Mouse (Mus musculus) cerebellum, postnatal 25 days (tissue): Measurements from ENCODE around the gene Pex12.
"Not testable (repeated sequence)": the region's sequence is repeated elsewhere in the genome, so short reads cannot be mapped to it uniquely, and the experiment has no call there.

Experiments
- DNase-seq, 2 experiments: peaks; one replicate each; pipeline ENCODE4 v3.0.0; 2021; ENCODE audit warnings: mixed read lengths in 2 of 2

Gene Pex12

DNA sequence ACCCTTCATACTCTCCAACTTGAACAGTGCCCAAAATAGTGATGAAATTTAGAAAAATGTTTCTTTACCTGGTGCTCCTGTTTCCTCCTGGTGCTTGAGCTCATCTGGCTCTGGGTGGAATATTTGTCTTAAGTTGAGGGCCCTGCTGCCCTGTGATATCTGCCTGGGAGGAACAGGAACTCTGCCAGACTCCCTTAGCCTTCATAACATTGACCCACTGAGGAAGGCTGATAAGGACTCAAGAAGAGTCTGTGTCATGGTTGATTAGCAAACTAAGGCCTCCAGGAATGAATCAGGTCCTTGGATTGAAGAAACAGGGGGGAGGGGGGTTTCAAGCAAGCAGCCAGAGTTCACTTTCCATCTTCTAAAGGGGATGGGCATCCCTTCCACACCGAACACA is 15.8 kb downstream of the Pex12 start, which contains the start of gene Slfn14:
TSS of gene Slfn14 (minus strand) at position 161 of the 400 bp plus-strand sequence.
- no peak for DNase-seq

DNA sequence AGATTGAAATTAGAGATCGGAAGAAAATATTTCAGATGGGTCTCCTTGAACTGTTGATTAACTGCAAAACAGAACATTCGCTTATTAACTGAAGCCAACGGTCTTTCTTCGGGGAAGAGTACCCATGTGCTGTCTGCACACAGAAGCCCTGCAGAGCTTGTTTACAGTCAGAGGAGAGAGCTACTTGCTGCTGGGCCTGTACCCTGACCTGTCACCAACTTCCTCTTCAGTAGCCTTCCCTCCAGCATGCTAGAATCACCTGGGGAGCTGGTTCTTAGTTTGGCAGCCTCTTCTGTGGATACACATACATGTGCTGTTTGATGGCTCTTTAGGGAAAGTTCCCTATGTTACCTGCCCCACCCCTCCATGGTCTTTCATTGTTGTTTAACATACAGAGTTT is 16.8 kb downstream of the Pex12 start:
- no peak for DNase-seq

DNA sequence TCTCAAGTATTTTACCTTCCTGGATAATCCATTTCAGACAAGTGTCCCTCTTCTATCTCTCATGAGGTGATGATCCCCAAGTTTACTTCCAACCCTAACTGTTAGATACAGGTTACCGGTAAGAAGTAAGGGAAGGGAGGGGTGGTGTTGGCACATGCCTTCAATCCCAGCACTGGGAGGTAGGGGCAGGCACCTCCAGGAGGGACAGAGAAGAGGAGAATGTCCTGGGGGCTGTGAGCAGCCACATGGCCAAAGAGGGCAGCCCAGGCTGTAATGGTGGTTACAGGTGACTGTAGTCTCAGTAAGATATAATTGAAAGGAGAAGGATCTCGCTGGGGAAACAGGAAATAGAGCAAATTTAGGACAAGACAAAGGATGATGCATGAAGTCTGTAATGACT is 20.3 kb downstream of the Pex12 start:
- no peak for DNase-seq

DNA sequence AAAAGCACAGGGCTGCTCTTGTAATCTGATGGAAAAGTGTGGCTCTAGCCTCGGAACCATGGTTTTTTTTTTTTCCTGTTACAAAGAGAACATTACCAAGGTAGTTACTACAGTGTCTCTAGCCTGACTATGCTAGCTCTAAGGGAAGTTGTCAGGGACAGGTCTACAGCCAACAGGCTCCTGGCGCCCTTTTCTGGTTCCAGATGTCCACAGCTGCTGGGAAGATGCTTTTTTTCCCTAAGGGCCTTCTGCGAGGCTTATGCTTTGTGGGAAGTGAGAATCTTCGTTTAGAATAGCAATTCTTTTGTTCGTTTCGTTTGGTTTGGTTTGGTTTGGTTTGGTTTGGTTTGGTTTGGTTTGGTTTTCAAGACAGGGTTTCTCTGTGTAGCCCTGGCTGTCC is 22.7 kb downstream of the Pex12 start:
- no peak for DNase-seq

DNA sequence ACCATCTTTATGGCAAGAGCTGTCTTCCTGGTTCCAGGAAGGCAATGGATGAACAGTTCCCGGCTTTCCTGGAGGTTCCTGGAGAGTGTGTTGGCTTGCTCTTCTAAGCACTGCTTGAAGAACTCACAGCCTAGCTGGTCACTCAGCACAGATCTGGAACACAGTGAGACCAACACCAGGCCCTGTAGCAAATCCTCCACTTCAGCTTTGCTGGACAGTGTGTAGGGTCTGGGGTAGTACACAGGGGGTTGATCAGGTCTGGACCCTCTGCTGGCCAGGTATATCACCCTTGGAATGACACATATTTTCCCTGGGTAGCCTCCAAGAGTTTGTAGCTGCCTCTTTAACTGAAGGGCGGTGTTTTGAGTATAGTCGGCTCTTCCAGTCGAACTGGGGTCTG is 23.4 kb downstream of the Pex12 start:
- DNase-seq = no peak

DNA sequence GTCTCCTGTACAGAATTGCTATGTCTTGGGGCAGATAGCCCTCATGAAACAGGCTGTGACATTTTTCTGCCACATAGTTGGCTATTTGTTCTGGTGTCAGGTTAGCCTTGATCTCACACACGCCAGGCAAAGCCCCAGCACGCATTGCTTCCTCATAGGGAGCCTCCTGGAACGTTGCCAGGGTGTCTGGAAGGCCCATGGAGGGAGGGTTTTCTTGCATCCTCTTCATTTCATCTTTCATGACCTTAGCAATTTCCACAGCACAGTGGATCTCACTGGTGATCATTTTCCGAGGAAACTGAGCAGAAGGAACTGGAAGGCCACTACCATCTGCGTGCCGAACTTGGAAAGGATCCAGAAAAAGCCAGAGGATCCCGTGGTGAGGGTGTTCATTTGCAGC is 26.1 kb downstream of the Pex12 start:
- DNase-seq = no peak

DNA sequence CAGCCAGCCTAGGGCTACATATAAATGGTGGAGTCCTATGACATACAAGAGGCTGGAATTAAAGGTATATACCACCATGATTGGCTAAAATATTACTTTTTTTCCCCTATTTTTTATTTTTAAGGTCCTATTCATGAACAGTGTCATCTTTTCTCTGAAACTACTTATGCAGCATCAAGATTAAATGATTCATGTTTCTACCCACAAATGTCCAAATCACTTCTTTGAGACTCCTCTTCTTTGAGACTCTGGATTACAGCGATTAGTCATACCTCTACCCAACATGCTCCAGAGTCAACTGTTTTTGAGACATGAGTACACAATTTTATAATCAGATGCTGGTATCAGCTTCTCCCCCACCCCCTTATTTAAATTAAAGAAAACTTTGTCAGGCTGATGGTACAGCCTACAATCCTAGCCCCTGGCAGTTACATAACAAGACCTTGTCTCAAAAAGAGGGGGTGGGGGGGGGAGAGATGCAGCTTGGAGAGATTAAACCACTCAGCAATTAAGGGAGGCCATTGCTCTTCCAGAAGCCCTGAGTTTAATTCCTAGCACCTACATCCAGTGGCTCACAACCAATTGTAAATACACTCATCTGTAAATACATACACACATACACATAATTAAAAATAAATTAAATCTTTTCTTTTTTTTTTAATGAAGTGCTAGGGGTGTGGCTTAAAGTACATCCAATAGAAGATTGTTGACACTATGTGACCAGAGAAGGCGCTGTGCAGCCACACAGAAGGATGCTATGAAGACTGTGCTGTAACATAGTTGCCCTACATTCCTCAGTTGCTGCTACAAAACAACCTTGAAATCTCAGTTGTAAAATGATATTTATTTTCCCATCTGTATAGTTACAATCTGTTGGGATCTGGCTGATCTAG is 30.2 kb downstream of the Pex12 start:
- peak in 1 of 2 experiments; percentile 46 for DNase-seq

DNA sequence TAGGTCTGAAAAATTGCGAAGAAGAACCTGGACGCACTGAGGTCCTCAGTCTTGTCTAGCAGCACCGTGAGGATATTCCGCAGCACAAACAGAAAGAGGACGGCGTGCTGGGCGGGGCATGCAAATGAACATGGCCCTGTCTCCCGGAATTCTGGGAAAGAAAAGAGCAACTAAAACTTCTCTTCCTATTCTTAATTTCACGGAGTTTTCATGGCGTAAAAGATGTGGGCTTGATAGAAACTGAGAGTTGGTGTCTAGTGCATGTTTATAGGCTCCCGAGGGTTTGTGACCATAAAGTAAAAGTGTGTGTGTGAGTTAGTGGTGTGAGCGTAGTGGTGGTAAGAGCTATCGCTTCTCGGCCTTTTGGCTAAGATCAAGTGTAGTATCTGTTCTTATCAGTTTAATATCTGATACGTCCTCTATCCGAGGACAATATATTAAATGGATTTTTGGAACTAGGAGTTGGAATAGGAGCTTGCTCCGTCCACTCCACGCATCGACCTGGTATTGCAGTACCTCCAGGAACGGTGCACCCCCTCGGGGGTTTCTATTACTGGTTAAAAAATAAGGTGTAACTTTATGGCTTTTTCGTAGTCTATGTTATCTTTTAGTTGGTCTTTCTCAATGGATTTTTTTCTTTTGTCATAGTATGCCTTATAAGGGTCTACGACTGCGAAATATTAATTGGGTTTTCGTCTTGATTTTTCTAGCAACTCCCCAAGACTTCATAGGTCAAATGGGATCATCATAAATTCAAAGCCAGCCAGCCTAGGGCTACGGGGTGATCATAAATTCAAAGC is 31.0 kb downstream of the Pex12 start:
- DNase-seq = peak in 1 of 2 experiments; percentile 87

DNA sequence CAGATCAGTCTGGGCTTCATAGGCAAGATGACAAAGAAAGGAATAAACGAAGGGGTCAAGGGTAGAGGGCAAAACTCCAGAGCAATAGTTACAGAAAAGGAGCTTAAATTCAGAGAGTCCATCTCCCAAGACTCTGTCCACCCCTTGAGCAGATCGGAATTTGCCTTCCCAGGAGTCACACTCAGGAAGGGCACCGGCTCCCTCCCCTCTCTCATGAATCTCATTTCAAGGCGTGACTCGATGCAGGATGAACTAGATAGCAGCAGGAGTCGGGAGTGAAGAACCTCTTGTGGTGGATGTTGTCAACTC is 31.6 kb downstream of the Pex12 start:
- peak in 1 of 2 experiments; percentile 87 for DNase-seq

DNA sequence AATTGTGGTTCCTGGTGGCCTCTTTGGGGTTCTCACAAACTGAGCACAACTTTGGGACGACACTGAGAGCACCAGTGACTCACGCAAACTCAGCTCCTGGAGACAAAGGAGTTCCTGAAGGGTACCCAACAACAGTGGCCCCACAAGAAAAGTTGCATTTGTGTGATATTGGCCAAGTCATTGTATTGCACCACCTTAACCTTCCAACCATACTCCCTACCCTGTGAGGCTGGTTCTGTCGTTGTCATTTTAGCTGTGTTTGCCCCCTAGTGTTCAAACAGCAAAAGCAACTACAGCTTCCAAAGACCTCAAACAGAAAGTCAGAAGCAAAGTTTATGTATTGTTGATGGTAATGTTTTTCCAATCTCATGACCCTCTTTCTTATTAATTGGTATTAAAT is 39.2 kb downstream of the Pex12 start:
- DNase-seq = no peak

DNA sequence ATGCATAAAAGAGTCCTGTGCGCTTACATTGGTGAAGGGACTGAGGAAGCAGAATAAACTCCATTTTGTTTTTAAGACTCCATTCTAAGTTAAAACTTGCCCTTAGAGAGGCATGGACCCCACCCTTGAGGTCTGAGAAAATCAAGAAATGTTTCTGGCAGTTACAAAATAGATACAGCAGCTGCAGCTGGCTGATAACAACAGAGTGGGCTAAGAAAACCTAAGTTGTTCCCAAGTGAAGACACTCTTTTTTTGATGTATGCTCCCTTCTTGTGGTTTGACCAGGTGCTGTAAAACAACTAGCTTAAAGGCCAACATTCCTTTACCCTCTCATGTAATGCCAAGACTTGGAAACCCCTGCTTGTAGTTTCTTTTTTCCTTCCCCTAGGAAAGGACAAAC is 39.7 kb downstream of the Pex12 start:
- DNase-seq = no peak

DNA sequence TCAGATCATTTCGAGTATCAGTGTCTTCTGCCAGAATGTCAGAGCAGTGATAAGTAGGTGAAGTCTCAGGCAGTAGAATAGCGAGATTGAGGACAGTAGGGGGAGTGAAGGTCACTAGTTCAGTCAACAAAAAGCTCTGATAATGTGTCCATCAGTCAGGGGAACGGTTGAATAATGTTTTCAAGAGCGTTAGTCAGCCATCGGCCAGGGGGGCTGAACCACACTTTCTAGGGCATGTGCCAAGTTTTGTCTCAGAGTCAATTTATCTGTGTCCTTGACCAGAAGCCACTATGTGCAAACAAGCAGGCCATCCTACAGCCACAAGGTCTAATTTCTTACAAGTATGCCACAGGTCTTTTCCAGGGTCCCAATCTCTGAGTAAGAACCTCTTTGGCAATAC is 45.2 kb downstream of the Pex12 start:
- DNase-seq = not testable (repeated sequence)
